Mouse (Mus musculus): Measurements from ENCODE around the gene Spink4. TPM values are rescaled to one million over a fixed set of nuclear protein-coding genes. Genes with fewer than 3 reads are reported as not detected.
"Not testable (repeated sequence)": the region's sequence is repeated elsewhere in the genome, so short reads cannot be mapped to it uniquely, and the experiment has no call there.

Spink4 gene
- polyA plus RNA-seq, 1 experiment from 2014 or later: not detected

DNA sequence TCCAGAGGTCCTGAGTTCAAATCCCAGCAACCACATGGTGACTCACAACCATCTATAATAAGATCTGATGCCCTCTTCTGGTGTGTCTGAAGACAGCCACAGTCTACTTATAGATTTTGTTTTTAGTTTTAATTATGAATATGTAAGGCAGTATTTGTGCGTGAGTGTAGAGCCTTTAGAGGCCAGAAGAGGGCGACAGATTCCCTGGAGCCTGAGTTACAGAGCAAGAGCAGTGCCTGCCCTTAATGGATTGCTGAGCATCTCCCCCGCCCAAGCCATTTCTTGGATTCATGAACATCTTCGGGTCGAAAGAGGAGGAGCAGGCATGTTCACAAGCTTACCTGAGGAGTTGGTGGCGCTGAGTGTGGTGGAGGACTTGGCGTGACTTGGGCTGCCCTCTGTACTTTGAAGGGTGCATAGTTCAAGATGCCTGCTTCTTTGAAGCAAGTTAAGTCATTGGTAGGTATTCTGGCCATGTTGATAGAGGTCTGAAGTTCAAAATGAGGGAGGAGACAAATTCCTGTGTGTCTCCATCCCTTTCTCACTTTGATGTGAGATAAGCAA is 3.2 kb upstream of the Spink4 start:
- H3K4me3 ChIP-seq (ENCODE audit: low read depth, low read length): no peak overlapping the region
- no peaks in the 10 kb centered on the region for H3K36me3 ChIP-seq (ENCODE audit: control insufficient read depth, insufficient read depth, low read length)
- H3K9ac ChIP-seq (ENCODE audit: low read depth, low read length): no peak overlapping the region
- no peaks in the 10 kb centered on the region for H3K27me3 ChIP-seq (ENCODE audit: control insufficient read depth, insufficient read depth, low read length)
- H3K9me3 ChIP-seq (ENCODE audit: control insufficient read depth, low read length): no peaks in the 10 kb centered on the region
- H3K4me1 ChIP-seq (replicated peaks; ENCODE audit: control insufficient read depth, insufficient read depth, low read length): no peaks in the 10 kb centered on the region
- H3K4me2 ChIP-seq (replicated peaks; ENCODE audit: low read depth, low read length): no peak overlapping the region
- ATAC-seq (ENCODE audit: low FRiP score) (no peak), DNase-seq (ENCODE audit: low spot score) (no peak)
- no peak overlapping the region for H3K27ac ChIP-seq (ENCODE audit: low read depth, low read length)
- WGBS: 91% methylated on average over 7 of the region's 7 CpGs

DNA sequence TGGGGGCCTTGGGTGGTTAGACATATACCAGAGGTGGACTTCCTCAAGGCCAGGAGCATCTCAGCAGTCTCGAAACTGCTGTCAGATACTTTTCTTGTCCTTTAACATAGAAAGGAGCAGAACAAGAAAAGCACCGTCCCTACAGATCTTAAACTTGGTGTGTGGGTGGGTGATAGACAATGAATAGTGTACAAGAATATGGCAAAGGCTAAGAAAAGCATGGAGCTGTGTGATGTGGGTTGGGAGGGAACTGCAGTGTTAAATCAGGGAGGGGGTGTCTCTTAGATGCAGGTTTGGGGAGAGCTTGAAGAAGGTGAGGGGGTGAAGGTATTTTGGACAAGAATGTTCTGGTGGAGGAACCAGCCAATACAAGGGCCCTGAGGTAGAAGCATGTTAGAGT is 724 bp downstream of the Spink4 start:
- WGBS: 76% methylated on average over 2 of the region's 2 CpGs
- Histone ChIP-seq H3K4me2 (replicated peaks; ENCODE audit: low read depth, low read length) (no peak overlapping the region), H3K36me3 (ENCODE audit: control insufficient read depth, insufficient read depth, low read length) (no peaks in the 10 kb centered on the region), H3K9ac (ENCODE audit: low read depth, low read length) (no peak overlapping the region), H3K4me3 (ENCODE audit: low read depth, low read length) (no peak overlapping the region), H3K4me1 (replicated peaks; ENCODE audit: control insufficient read depth, insufficient read depth, low read length) (no peaks in the 10 kb centered on the region), H3K27ac (ENCODE audit: low read depth, low read length) (no peak overlapping the region), H3K27me3 (ENCODE audit: control insufficient read depth, insufficient read depth, low read length) (no peaks in the 10 kb centered on the region), H3K9me3 (ENCODE audit: control insufficient read depth, low read length) (no peaks in the 10 kb centered on the region)
- no peak for DNase-seq (ENCODE audit: low spot score)
- ATAC-seq (ENCODE audit: low FRiP score): no peak

DNA sequence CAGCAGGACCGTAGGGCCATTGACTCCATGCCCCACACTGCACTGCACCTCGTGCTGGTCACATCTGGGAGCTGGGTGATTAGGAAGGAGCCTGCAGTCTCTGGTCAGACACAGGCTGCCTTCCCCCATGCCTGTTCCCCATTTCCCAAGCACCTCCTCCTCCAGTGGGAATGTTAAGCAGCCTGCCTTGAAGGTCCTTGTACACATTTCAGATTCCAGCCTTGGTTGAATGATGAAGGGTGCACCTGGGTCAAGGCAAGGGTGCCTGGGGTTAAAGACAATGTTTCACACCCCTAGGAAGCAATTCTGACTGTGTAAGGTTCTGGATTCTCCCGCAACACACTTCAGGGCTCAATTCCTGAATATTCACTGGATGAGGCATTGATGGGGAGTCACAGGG is 1.4 kb downstream of the Spink4 start:
- Histone ChIP-seq H3K4me3 (ENCODE audit: low read depth, low read length) (no peak overlapping the region), H3K27me3 (ENCODE audit: control insufficient read depth, insufficient read depth, low read length) (no peaks in the 10 kb centered on the region), H3K9me3 (ENCODE audit: control insufficient read depth, low read length) (no peaks in the 10 kb centered on the region), H3K36me3 (ENCODE audit: control insufficient read depth, insufficient read depth, low read length) (no peaks in the 10 kb centered on the region), H3K4me1 (replicated peaks; ENCODE audit: control insufficient read depth, insufficient read depth, low read length) (no peaks in the 10 kb centered on the region), H3K9ac (ENCODE audit: low read depth, low read length) (no peak overlapping the region), H3K27ac (ENCODE audit: low read depth, low read length) (no peak overlapping the region), H3K4me2 (replicated peaks; ENCODE audit: low read depth, low read length) (no peak overlapping the region)
- WGBS: 78% methylated on average over 3 of the region's 3 CpGs
- DNase-seq (ENCODE audit: low spot score): no peak
- ATAC-seq (ENCODE audit: low FRiP score): no peak

DNA sequence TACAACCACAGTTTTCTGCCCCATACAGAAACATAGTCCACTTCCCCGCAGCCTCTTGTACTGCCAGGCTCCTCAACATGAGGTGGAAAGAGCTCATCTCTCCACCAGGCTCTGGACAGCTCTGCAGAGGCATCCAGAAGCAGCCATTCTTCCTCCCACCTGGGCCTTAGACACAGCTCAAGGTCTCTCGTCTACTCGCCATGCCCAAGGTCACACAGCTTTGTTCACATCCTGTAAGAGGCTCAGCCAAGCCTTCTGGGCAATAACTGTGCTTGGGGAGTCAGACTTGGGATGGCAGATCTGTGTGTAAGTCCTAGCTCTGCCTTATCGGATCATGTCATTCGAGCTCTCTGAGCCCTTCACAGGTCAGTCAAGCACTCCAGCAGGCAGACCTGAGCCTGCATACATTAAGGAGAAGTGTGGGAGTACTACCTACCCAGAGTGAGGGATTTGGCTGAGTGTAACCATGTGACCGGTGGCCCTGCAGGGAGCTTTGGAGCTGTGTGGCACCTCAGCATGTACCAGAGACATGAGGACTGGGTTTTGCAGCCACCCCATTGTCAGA is 3.3 kb downstream of the Spink4 start:
- no peak overlapping the region for H3K4me3 ChIP-seq (ENCODE audit: low read depth, low read length)
- no peak overlapping the region for H3K4me2 ChIP-seq (replicated peaks; ENCODE audit: low read depth, low read length)
- ATAC-seq (ENCODE audit: low FRiP score) (no peak), DNase-seq (ENCODE audit: low spot score) (no peak)
- H3K27ac ChIP-seq (ENCODE audit: low read depth, low read length): no peak overlapping the region
- no peaks in the 10 kb centered on the region for H3K4me1 ChIP-seq (replicated peaks; ENCODE audit: control insufficient read depth, insufficient read depth, low read length)
- no peak overlapping the region for H3K9ac ChIP-seq (ENCODE audit: low read depth, low read length)
- H3K36me3 ChIP-seq (ENCODE audit: control insufficient read depth, insufficient read depth, low read length): no peaks in the 10 kb centered on the region
- no peaks in the 10 kb centered on the region for H3K27me3 ChIP-seq (ENCODE audit: control insufficient read depth, insufficient read depth, low read length)
- WGBS: 80% methylated on average over 6 of the region's 6 CpGs
- no peaks in the 10 kb centered on the region for H3K9me3 ChIP-seq (ENCODE audit: control insufficient read depth, low read length)

DNA sequence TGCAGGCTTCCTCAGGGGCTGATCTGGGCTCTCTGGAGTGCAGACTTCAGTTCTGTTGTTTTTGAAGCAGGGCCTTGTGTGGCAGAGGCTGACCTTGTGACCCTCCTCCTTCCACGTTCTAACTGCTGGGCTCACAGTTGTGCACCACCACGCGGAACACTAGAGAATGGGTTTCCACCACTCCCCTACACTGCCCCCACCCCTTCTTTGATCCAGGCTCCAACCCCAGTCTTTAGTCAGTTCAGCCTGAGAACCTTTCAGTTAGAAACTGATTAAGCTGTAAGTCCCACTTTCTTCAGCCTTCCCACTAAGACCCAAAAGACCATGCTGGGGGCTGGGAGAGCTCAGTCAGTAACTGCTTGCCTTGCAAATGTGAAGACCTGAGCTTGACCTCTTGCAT is 5.7 kb downstream of the Spink4 start:
- ATAC-seq (ENCODE audit: low FRiP score) (no peak), DNase-seq (ENCODE audit: low spot score) (no peak)
- no peak overlapping the region for H3K9ac ChIP-seq (ENCODE audit: low read depth, low read length)
- H3K9me3 ChIP-seq (ENCODE audit: control insufficient read depth, low read length): no peaks in the 10 kb centered on the region
- no peaks in the 10 kb centered on the region for H3K27me3 ChIP-seq (ENCODE audit: control insufficient read depth, insufficient read depth, low read length)
- H3K27ac ChIP-seq (ENCODE audit: low read depth, low read length): no peak overlapping the region
- H3K4me3 ChIP-seq (ENCODE audit: low read depth, low read length): no peak overlapping the region
- no peaks in the 10 kb centered on the region for H3K4me1 ChIP-seq (replicated peaks; ENCODE audit: control insufficient read depth, insufficient read depth, low read length)
- H3K36me3 ChIP-seq (ENCODE audit: control insufficient read depth, insufficient read depth, low read length): no peaks in the 10 kb centered on the region
- H3K4me2 ChIP-seq (replicated peaks; ENCODE audit: low read depth, low read length): no peak overlapping the region
- 46% methylated on average over 3 of the region's 3 CpGs for WGBS

DNA sequence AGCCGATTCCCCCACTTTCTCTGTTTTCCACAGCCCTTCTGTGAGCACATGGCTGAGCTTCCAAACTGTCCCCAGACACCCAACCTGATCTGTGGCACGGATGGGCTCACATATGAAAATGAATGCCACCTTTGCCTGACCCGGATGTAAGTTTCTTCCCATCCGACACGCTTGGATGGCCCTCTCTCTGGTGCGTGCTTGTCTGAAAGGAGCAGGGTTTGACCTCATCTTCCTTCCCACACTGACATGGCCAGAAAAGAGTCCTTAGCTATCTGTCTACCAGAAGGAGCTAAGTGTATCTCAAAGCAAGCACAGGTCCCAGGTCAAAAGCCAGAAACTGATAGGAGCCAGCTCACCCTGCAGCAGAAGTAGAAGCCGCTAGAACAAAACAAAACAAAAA is 9.2 kb downstream of the Spink4 start:
- Histone ChIP-seq H3K4me1 (replicated peaks; ENCODE audit: control insufficient read depth, insufficient read depth, low read length) (no peaks in the 10 kb centered on the region), H3K36me3 (ENCODE audit: control insufficient read depth, insufficient read depth, low read length) (0 out of 2 replicates have a peak, but pooled peaks cover 2% of the 10 kb centered on the region)

DNA sequence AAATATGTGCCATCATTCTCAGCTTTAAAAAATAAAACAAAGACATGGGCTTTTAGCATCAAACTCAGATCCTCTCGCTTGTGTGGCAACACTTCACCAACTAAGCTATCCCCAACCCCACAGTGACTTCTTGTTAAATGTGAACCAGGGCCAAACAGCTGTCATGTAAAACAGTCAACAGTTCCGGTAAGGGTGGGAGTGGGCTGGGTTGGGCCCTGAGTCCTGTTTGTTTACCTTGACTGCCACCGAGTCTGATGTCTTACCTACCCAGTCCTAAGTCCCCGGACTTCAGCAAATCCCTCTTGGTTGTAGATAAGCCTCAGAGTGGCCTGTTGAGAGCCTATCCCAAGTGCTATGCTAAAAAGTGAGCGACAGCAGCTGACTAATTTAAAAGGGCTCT is 13.8 kb downstream of the Spink4 start:
- WGBS: 91% methylated on average over 5 of the region's 5 CpGs
- H3K36me3 ChIP-seq (ENCODE audit: control insufficient read depth, insufficient read depth, low read length): peaks cover 14% of the 10 kb centered on the region
- no peak overlapping the region for H3K9ac ChIP-seq (ENCODE audit: low read depth, low read length)
- H3K27me3 ChIP-seq (ENCODE audit: control insufficient read depth, insufficient read depth, low read length): no peaks in the 10 kb centered on the region
- no peak for ATAC-seq (ENCODE audit: low FRiP score)
- no peak overlapping the region for H3K27ac ChIP-seq (ENCODE audit: low read depth, low read length)
- no peak overlapping the region for H3K4me2 ChIP-seq (replicated peaks; ENCODE audit: low read depth, low read length)
- no peak for DNase-seq (ENCODE audit: low spot score)
- H3K4me3 ChIP-seq (ENCODE audit: low read depth, low read length): no peak overlapping the region
- H3K4me1 ChIP-seq (replicated peaks; ENCODE audit: control insufficient read depth, insufficient read depth, low read length): no peaks in the 10 kb centered on the region
- H3K9me3 ChIP-seq (ENCODE audit: control insufficient read depth, low read length): no peaks in the 10 kb centered on the region

More for the DNA sequence above, 9.2 kb downstream of the Spink4 start:
- ATAC-seq (ENCODE audit: low FRiP score): no peak
- DNase-seq (ENCODE audit: low spot score): no peak
- Histone ChIP-seq H3K27me3 (ENCODE audit: control insufficient read depth, insufficient read depth, low read length) (no peaks in the 10 kb centered on the region), H3K4me3 (ENCODE audit: low read depth, low read length) (no peak overlapping the region), H3K4me2 (replicated peaks; ENCODE audit: low read depth, low read length) (no peak overlapping the region), H3K9me3 (ENCODE audit: control insufficient read depth, low read length) (no peaks in the 10 kb centered on the region), H3K9ac (ENCODE audit: low read depth, low read length) (no peak overlapping the region), H3K27ac (ENCODE audit: low read depth, low read length) (no peak overlapping the region)
- WGBS: 79% methylated on average over 7 of the region's 7 CpGs

DNA sequence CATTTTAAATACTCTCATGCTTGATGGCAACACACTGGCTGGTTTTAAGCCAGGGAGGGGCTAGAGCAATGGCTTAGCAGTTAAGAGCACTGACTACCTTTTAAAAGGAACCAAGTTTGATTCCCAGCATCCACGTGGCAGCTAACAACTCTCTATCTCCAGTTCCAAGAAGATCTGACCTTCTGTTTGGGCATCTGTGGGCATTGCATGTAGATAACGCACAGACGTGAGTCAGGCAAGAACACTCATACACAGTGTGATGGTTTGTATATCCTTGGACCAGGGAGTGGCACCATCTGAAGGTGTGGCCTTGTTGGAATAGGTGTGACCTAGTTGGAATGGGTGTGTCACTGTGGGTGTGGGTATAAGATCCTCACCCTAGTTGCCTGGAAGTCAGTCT is 14.5 kb downstream of the Spink4 start:
- 96% methylated on average over 3 of the region's 3 CpGs for WGBS
- H3K27ac ChIP-seq (ENCODE audit: low read depth, low read length); H3K4me2 ChIP-seq (replicated peaks; ENCODE audit: low read depth, low read length); ATAC-seq (ENCODE audit: low FRiP score); H3K4me1 ChIP-seq (replicated peaks; ENCODE audit: control insufficient read depth, insufficient read depth, low read length); DNase-seq (ENCODE audit: low spot score); H3K9ac ChIP-seq (ENCODE audit: low read depth, low read length); H3K9me3 ChIP-seq (ENCODE audit: control insufficient read depth, low read length); H3K27me3 ChIP-seq (ENCODE audit: control insufficient read depth, insufficient read depth, low read length); H3K4me3 ChIP-seq (ENCODE audit: low read depth, low read length): not testable (repeated sequence)
- H3K36me3 ChIP-seq (ENCODE audit: control insufficient read depth, insufficient read depth, low read length): peaks cover 14% of the 10 kb centered on the region

DNA sequence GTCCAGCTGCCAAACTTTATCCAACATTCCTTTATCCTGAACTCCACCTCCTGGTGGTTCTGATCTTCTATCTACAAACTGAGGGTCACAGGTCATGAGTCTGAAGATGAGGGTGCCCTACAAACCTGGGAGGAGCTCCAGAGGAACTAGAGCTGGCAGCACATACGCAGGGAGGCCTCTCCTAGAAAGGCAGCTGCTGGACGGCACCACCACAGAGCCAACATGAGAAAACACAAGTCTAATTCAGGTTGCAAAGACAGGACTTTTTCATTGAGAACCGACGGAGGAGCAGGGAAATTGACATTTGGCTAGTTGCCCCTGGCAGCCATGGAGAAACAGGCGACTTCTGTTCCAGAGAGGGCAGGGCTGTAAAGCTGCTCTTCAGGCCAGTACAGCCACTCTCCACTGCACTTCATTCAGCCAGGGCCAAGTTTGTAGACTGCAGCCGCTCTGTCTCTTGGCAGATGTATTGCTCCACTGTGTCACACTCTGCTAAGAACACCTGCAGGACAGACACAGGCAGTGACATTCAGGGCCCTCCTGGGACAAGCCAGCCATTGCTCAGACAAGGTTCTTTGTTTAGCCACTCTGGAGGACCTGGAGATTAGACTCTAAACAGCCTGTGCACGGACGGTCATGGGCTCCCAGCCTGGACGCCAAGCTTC is 16.5 kb downstream of the Spink4 start:
- DNase-seq (ENCODE audit: low spot score): no peak
- no peaks in the 10 kb centered on the region for H3K27me3 ChIP-seq (ENCODE audit: control insufficient read depth, insufficient read depth, low read length)
- H3K36me3 ChIP-seq (ENCODE audit: control insufficient read depth, insufficient read depth, low read length): peaks cover 20% of the 10 kb centered on the region
- H3K9ac ChIP-seq (ENCODE audit: low read depth, low read length): no peak overlapping the region
- ATAC-seq (ENCODE audit: low FRiP score): no peak
- no peak overlapping the region for H3K4me3 ChIP-seq (ENCODE audit: low read depth, low read length)
- WGBS: 91% methylated on average over 9 of the region's 9 CpGs
- H3K4me1 ChIP-seq (replicated peaks; ENCODE audit: control insufficient read depth, insufficient read depth, low read length): no peaks in the 10 kb centered on the region
- no peaks in the 10 kb centered on the region for H3K9me3 ChIP-seq (ENCODE audit: control insufficient read depth, low read length)
- H3K27ac ChIP-seq (ENCODE audit: low read depth, low read length): no peak overlapping the region
- H3K4me2 ChIP-seq (replicated peaks; ENCODE audit: low read depth, low read length): no peak overlapping the region
